Mouse (Mus musculus): ENCODE results near the gene Col8a2.

Col8a2 gene

DNA sequence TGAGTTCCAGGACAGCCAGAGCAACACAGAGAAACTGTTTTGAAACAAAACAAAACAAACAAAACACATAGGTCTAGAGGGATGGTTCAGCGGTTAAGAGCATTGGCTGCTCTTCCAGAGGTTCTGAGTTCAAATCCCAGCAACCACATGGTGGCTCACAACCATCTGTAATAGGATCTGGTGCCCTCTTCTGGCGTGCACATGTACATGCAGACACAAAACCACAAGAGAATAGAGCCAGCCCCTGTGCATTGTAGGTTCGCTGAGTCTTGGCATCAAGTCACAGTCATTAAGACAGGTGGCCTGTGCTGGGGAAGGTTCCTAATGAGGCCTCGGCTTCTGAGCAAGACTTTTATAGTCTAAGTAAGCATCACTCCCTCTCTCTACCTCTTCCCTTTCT, 17.3 kb downstream of the Col8a2 start:
- no peak for DNase-seq

DNA sequence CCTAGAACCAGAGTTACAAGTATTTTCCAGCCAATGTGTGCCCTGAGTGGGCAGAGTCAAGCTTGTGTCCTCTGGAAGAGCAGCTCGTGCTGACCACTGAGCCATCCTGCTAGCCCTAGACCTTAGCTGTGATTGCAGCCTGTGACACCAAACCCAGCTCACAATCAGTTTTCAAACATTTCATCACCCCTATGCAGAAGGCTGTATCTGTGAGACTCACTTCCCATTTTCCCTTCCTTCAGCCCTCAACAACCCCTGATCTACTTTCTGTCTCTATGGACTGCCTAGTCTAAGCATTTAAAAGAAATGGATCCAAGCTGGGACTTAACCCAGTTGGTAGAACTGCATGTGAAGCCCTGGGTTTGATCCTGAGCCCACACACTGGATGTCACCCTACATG, 18.8 kb downstream of the Col8a2 start:
- no peak for DNase-seq

DNA sequence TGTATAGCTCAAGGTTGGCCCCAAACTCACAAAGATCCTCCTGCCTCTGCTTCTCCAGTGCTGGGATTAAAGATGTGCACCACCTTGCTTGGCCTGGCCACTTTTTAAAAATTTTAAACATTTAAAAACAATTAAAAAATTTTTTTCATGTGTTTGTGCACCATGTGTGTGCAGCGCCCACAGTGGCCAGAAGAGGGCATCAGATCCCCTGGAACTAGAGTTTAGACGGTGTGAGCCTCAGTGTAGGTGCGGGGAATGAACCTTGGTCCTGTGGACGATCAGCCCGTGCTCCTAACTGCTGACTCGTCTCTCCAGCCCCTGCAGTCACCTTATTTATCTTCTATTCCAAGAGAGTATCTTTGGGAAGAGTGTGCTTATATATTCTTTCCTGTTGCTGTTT, 19.5 kb downstream of the Col8a2 start:
- DNase-seq = no peak

DNA sequence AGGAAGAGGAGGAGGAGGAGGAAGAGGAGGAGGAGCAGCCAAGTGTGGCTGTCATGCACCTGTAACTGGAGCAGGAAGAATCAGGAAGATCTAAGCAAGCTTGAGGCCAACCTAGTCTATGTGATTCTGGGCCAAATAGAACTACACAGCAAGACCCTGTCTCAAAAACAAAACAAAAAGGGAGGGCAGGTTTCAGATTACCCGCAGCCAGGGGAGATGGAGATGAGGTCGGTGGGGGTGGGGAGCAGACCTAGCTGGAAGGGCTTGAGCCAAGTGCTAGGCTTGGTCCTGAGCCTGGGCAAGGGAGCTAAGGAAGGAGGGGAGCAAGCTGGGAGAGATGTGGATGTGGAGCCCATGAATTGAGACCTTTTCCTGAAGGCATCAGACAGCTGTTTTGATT, 20.2 kb downstream of the Col8a2 start:
- no peak for DNase-seq

DNA sequence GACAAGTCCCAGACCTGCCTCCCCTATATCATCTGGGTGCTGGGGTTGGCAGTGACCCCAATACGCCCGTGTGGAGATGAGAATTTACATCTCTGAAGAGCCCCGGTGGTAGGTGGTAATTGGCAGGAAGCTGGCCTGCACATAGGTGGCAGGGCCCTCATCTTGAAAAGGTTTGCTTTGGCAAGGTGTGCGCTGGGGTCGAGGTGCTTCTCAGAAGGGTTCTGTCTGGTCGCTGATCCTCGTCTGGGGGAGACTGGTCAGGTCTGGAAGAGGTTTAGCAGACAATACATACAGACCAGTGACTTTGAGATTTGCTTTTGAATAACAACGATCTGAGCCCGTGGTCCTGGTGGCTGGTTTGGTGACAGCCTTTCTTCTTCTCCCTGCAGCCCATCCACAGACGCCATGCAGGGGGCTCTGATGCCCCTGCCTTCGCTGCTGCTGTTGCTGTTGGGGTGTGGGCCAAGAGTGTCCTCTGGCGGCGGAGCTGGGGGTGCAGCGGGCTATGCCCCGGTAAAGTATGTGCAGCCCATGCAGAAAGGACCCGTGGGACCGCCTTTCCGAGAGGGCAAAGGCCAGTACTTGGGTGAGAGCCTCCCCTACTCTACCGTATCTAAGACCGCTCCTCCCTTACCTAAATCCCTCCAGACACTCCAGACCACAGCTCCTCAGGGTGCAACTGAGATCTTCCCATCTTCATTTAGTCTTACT, 22.8 kb downstream of the Col8a2 start:
- no peak for DNase-seq

DNA sequence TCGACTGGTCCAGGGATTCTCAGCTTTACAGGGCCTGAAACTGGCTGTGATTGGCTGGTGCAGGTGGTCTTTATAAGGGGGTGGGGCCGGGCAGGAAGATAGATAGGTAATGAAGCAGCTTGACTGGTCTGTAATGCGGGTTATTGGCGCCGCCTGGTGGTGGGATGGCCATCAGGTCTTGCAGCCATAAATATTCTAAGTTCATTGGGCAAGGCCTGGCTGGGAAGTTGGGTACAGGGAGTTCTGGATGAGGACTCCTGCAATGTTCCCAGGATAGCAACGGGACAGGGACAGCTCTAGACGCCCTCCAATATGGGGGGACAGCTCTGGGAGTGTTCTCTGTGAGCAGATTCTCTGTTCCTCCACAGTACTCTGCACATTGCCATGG, 23.3 kb downstream of the Col8a2 start:
- peak; percentile 91 for DNase-seq

DNA sequence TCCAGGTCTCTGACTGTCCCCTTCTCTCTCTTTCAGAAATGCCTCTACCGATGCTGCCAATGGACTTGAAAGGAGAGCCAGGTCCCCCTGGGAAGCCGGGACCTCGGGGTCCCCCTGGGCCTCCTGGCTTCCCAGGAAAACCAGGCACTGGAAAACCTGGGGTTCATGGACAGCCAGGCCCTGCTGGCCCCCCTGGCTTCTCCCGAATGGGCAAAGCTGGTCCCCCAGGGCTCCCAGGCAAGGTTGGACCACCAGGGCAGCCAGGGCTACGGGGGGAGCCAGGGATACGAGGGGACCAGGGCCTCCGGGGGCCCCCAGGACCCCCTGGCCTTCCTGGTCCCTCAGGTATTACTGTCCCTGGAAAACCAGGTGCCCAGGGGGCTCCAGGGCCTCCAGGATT, 23.8 kb downstream of the Col8a2 start:
- DNase-seq = no peak

DNA sequence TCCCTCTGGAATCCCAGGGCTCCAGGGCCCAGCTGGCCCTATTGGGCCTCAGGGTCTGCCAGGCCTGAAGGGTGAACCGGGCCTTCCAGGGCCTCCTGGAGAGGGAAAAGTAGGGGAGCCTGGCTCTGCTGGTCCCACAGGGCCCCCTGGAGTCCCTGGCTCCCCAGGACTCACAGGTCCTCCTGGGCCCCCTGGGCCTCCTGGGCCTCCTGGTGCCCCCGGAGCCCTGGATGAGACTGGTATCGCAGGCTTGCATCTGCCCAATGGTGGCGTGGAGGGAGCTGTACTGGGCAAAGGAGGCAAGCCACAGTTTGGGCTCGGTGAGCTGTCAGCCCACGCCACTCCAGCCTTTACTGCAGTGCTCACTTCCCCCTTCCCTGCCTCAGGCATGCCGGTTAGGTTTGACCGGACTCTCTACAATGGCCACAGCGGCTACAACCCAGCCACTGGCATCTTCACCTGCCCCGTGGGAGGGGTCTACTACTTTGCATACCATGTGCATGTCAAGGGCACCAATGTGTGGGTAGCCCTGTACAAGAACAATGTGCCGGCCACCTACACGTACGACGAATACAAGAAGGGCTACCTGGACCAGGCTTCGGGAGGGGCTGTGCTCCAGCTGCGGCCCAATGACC, 25.1 kb downstream of the Col8a2 start:
- DNase-seq = no peak

DNA sequence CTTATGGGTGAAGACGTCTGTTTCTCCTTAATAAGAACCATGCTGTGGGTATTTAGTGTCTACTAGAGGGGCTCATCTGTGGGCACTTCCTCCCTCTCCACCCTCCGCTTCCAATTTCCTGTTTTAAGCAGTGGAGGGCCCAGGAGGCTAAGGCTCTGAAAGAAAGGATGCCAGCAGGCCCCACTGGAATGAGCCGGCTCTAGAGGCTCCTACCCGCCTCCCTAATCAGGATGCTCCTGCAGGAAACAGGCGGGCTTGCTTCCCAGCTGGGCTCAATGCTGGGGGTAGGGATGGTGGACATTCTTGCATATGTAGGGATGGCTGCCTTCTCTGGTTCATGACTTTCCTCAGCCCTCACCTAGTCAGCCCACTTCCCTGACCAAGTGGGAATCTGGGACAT, 26.6 kb downstream of the Col8a2 start:
- no peak for DNase-seq

DNA sequence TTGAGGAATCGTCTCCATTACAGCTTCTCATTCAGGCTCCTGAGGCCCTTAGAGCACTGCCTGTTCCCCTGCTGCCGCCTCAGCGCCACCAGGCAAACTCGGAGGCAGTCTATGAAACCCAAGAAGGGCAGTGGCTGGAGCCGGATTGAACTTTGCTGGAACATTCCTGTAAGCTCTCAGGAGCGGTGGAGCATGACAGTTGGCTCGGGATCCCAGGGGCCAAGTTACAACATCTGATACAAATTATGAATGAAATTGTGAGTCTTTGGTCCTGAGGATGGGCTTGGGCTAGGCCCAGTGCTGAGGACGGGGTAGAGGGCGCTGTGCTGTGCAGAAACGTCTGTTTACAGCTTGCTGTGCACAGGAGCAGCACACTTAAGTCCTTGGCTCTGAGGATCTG, 27.8 kb downstream of the Col8a2 start:
- no peak for DNase-seq

DNA sequence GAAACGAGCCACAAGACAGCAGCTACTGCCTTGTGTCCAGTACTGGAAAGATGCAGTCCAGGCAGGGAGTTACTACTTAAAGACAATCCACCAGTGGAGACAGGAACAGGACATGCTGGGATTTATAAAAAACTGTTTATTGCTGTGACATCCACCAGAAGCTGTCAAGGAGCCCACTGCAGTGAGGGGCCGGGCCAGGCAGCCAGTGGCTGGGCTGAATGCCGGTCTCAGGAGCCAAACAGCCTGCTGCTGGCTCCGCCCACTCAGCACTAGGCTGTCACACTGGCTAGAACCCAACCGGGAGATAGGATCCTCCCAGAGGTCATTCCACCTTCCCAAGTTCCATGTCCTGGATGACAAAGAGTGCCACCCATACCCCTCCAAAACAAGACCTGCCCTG, 29.3 kb downstream of the Col8a2 start:
- no peak for DNase-seq

DNA sequence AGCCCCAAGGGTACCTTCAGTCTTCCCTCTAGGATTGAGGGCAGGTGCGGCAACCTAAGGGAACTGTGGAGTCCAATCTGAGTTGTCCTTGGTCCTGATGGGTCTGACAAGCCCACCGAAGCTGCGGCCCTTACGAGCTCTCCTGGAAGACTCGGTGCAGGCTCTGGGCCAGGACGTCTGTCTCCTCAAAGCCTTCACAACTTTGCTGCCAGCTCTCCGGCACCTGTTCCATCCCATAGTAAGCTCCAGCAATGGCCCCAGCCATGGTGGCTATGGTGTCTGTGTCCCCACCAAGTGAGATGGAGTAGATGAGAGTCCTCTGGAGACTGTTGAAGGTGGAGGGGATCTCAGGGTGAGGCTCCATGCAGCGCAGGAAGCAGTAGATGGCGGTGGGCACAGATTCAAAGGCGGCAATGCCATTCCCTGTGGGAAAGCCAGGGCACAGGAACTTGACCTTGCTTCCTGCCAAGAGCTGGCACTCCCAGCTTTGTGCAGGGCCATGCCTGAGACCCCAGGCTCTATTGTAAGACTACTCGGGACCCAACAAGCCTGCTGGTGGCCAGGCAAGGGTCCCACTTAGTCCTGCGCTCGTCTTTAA, 29.9 kb downstream of the Col8a2 start:
- DNase-seq = no peak

DNA sequence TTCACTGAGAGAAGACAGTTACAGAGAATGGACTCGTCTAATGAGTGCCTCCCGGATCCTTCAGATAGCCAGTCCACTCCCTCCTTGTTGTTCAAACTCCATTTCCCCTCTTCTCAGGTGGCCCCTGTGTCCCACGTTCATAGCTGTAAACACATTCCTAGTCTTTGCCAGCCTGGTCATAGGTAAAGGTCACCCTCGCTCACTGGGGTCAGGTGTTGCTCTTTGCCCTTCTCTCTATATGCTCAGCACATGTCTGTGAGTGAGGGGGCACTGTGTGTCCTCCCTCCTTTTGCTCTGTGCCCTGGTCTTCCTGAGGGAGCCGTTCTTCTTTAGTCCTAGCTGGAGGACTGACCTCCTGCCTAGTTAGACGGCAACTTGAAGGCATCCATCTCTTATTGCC, 33.2 kb downstream of the Col8a2 start:
- no peak for DNase-seq

DNA sequence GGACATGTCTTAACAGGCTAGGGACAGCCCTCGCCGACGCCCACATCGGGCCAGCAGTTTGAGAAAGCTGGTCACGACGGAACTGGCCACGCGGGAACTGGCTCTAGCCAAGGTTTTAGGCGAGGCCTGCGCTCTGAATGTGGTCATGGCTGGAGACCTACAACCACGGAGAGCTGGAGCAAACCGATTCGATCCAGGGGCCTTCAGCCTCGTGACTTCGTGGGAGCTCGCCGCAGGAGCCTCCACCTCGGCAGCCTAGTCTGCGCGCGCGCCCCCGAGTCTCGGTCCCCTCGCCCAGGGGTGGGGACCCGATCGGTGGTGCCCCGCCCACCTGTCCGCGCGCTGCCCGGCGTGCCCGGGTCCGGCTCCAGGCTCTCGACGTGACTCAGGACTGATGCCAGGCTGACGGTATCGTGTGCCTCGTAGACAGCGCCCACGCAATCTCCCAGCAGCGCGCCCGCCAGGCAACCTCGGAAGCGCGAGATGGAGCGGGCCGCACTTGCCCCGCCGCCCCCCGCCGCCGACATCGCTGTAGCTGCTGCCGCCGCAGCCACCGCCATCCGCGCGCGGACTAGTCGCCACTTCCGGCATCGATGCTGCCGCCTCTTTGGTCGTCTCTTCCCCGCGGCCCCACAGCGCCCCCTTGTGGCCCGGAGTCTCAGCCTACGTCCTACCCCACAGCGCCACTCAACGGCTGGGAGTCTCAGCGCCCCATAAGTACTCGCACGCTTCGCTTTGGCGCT, 34.7 kb downstream of the Col8a2 start, which contains the start of gene Adprhl2:
Adprhl2 (minus strand) TSS at position 593 of the 743 bp plus-strand sequence.
- peak; percentile 98 for DNase-seq

DNA sequence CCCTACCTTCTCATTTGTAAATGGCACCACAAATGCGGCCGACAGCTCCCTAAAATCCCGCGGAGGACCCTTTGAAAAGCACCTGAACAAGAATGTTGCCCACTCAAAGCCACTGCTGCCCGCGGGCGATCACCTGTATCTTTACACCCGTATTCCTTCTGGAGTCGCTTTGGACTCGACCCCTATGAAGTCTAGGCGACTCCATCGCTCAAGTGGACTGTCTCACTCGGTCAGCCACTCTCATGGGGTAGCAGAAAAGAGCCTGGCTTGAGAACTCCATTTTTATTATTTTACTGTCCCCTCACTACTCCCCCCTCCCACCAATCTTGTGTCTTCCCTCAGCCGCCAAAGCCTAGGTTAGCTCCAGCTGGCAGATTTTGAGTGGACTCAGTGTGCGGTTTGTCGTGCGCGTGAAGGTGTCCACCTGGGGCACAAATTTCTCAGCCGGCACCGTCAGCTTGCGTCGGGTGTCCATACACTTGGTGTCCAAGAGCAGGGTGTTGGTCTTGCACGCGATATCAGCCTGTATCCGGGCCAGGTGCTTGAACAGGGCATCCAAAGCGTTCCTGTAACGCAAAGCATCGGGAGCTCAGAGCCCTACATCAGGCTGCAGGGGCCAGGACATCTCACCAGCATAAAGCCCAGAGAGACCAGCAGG, 35.4 kb downstream of the Col8a2 start:
- no peak for DNase-seq

DNA sequence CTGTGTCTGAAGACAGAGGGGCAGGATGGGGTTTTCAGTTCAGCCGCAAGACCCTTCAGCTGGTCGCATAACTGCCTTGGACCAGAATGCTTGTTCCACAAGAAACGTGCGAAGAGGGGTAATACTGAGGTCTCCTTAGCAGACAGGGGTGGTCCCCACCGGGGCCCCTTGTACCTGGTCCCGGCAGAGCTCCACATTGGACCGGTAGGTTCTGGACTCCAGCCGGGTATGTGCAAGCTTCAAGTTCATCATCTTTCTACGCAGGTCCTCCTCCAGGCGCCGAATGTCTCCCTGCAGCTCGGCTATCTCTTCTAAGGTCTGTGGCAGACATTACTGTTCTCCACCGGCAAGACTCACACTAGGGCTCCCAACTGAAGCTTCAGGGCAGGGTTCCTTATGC, 36.1 kb downstream of the Col8a2 start:
- DNase-seq = no peak

DNA sequence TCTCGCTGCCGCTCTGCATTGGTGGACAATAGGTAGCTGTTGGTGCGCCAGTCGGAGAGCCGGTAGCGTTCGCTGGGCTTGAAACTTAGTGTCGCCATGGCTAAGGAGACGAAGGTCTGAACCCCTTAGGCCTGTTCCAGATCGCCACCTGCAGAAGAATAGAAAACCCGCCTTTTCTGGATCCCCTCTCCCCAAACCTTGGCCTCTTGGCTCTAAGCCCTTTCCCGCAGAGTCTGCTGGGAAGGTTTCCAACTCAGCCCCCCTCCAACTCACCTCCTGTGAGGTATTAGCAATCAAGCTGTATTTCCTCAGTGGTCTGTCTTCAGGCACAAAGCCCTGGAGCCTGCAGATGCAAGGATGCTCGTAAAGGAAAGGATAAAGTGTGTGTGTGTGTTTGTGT, 38.3 kb downstream of the Col8a2 start:
- DNase-seq = no peak

DNA sequence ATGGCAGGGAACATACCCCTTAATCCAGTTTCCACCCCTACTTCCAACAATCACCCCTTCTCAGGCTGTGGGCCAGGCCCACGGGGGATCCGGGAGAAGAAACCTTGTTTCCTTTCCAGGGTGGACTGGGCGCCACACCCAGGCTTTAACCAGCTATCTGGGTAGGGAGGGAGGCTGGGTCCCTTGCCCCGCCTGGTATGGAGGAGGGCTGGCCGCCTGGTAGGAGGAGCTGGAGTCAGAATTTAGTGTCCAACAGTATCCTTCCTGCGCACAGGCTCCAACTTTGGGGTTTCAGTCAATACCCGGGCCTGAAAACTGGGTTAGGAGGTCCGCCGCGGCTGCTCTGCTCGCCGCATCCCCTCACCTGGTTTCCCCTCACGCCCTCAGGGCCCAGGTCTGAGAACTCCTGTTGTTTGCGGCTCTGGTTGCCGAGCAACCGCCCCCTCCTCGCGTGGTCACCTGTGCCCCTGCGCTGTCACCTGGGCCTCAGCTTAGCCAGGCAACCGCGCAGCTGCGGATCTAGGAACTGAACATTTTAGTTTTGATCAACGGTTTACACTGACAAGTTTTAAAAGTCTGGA, 38.8 kb downstream of the Col8a2 start, which contains the start of gene Tekt2:
Tekt2 (minus strand) TSS at position 408 of the 581 bp plus-strand sequence.
- DNase-seq = no peak

DNA sequence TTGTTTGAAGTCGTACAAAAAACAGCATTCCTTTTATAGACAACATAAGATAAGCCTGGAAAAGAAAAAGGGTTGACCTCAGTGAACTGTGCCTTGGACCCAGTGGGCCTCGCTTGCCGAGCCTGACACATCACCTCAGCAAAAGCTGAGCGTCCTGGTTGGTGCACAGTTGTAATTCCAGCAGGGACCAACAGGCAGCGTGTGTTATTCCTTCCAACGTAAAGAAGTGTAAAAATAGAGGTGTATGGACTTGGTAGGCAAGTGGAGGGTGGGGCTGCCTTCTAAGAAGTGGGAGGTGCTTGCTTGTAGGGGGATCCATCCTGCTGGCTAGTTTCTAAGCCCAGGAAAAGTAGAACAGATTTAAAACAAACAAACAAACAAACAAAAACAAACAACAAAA, 39.4 kb downstream of the Col8a2 start:
- DNase-seq = no peak

DNA sequence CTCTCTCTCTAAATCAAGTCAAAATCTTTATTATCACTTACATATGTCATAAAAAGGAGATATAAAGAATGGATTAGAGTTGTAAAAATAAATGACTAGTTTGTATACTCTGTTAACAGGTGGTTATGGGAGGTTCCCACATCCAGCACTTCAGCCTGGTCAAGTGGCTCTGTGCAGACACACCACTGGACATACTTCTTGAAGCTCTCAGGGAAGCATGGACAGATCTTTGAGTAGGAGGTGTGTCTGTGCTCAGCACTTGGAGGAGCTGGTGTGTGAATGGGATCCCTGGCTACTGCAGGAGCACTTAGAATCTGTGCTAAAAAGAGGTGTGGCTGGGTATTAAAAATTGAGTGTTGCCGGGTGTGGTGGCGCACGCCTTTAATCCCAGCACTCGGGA, 43.7 kb downstream of the Col8a2 start:
- no peak for DNase-seq

DNA sequence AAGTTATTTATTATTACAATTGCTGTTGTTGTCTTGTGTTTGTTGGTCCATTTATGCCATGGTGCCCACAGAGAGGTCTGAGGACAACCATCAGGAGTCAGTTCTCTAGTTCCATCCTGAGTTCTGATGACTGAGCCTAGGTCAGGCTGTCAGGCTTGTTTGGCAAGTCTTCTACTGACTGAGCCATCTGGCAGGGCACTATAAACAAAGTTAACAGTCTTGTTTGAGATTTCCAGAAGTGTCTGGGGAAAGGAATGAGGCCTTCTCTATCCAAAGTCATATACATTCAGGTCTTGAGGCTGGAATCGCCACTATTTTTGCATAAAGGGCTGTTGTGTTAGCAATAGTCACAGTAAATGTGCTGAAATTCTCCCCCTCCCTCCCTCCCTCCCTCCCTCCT, 45.2 kb downstream of the Col8a2 start:
- no peak for DNase-seq

DNA sequence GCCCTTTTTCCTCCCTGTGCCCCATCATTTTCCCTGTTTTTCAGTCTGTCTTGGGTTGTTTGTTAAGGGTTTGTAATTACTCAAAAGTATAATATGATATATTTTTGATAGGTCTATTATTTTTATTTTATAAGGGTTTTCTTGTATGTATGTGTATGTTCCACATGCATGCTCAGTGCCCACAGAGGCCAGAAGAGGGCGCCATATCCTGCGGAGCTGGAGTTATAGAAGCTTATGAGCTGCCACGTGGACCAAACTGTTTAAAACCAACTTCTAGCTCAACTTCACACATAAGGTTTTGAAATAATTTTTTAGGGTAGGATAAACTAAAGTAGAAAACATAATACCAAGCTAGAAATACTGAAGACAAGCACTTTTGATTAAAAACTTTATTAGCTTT, 45.8 kb downstream of the Col8a2 start:
- no peak for DNase-seq

DNA sequence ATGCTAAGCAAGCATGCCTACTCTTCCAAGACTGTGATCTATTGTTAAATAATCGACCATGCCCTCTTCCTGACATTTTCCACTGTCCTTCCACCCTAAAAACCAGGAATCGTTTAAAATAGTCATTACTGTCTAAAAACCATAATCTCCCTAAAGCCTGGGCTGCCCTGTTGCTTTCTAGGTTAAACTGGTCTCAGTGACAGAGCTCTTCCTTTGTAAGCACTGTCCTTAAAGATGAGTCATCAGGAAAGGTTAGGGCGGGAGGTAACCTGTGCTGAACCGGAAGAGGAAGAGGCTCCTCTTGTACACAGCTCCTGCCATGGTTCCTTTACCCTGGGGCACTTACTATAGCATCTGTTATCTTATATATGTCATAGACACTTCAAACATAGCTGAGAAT, 52.9 kb downstream of the Col8a2 start:
- DNase-seq = no peak
